Mouse (Mus musculus): Measurements from ENCODE around the gene Gm5936. TPM values are rescaled to one million over a fixed set of nuclear protein-coding genes. Genes with fewer than 3 reads are reported as not detected.
"Not testable (repeated sequence)": the region's sequence is repeated elsewhere in the genome, so short reads cannot be mapped to it uniquely, and the experiment has no call there.

Gene Gm5936
- total RNA-seq (2021) = not detected
- long read RNA-seq, experiment 1 = 0 reads
- long read RNA-seq, experiment 2 = 0 reads

DNA sequence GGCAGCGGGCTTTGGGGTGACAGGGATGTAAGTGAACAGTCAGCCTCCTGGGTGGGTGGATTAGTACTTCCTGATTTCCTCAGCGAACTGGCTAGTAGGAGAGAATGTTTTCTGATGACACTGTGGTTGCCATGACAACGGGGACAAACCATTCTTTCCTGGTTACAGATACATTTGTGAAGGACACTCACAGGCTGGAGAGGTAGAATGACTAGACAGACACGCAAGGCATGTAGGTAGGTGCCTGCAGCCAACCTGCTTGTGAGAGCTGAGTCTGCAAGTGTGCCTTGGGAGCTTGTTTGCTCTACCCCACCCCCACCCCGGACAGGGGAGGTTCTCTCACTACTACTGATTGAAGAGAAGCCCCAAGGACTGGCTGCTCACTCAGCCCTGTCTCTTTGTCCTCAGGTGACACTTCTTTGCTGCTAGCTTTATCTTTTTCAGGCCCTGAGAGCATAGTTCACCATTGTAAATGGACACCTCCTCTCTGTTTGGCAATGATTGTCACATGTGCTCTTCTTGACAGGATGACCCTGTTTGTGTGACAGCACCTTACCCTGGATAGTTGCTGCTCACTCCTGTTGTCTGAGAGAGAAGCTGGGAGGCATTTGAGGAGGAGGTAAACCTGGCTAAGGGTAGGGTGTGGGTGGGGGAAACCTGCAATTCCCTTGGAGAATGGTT lies at the start of gene Gm5936:
TSS of gene Gm5936 (plus strand) at position 355 of the 681 bp plus-strand sequence.
- DNase-seq = peak in 1 of 2 experiments; percentile 1

DNA sequence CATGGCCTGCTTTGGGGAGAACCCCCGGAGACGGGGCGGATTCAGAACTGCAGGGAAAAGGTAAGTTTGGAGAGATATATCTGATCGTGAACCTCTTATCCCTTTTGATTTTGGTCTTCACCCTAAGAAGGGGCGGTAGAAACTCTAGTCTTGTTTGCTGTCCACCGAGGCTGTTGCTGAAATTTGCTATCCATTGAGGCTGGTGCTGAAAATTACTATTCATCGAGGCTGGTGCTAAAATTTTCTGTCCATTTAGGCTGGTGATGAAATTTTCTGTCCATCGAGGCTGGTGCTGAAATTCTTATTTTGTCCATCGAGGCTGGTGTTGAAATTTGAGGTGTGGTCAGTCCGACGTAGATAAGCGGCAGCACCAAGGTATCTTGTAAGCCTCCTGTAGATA lies 19.1 kb downstream of the Gm5936 start:
- DNase-seq = not testable (repeated sequence)

DNA sequence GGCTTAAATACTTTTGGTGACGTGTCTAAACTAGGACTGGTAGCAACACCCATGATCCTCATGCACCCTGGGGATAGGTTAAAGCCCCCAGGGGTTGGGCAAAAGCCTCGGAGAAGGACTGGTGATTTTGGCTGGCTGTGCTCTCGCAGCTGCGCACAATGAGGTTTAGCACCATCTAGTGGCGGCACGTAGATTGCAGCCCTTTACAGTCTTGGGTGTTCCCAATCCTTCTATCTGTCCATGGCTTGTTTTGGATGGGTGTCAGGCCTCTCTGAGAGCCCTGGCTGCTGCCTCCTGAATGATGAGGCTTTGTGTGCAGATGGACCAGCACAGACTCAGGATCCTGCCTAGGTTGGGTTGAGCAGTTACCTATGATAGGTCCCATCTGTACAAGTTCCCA lies 43.1 kb downstream of the Gm5936 start:
- peak; percentile 17 to 39 for DNase-seq

Other genes starting within 250 kb of the Gm5936 start
- gene Olfr1325, start 244.5 kb upstream of the Gm5936 start, total RNA-seq (2021) = not detected
- under 1 TPM; 0.18 to 0.32 TPM for gene Gm5640, start 191.6 kb upstream of the Gm5936 start, total RNA-seq (2021)
- not detected for gene Gm6890, start 96.3 kb upstream of the Gm5936 start, total RNA-seq (2021)
- 1 to 10 TPM; 1.1 to 1.4 TPM for gene Gab3, start 248.3 kb downstream of the Gm5936 start, total RNA-seq (2021)

Measured in heart, adult 18-20 months (tissue).